In genomic region chr11:105495591-105496270, GRCm38 (mm10) we compare ENCODE assay signal across 13 mouse cellular contexts. TPM values are rescaled to one million over a fixed set of nuclear protein-coding genes. Genes with fewer than 3 reads are reported as not detected.
DNase-seq lines count a peak whose midpoint lies in the region; ATAC-seq lines count a peak whose summit lies in the region.
"Had no signal": no experiment of that assay in that cellular context is flagged by ENCODE, and none has a peak within 500 bp of the region (broad histone marks: within the 10 kb centered on the region; RNA-seq: fewer than 3 reads in every experiment).

No protein-coding gene starts in this region.

- H3K27me3 ChIP-seq in heart, embryonic 13.5 days (replicated peaks), result no peaks in the 10 kb centered on the region
- no peaks in the 10 kb centered on the region for H3K27me3 ChIP-seq in midbrain, embryonic 15.5 days (replicated peaks)
- no peaks in the 10 kb centered on the region for H3K27me3 ChIP-seq in midbrain, embryonic 14.5 days (ENCODE audit: control insufficient read depth, insufficient read depth, low read length)
- H3K27me3 ChIP-seq in embryonic facial prominence, embryonic 15.5 days, result no peaks in the 10 kb centered on the region
- H3K27me3 ChIP-seq in stomach, embryonic 15.5 days (replicated peaks), result no peaks in the 10 kb centered on the region
- H3K27me3 ChIP-seq in liver, embryonic 11.5 days (replicated peaks; ENCODE audit: control insufficient read depth, insufficient read depth, low read length), result peaks cover 7% of the 10 kb centered on the region

- H3K4me1 ChIP-seq in heart, embryonic 13.5 days, result peaks cover 55% of the 10 kb centered on the region
- H3K4me1 ChIP-seq in midbrain, embryonic 15.5 days, result peaks cover 4% of the 10 kb centered on the region; the same call in 1 of the 2 replicates
- no peaks in the 10 kb centered on the region for H3K4me1 ChIP-seq in midbrain, embryonic 14.5 days (ENCODE audit: control insufficient read depth, insufficient read depth, low read length)
- peaks cover 30% of the 10 kb centered on the region for H3K4me1 ChIP-seq in embryonic facial prominence, embryonic 15.5 days
- 0 out of 2 replicates have a peak, but pooled peaks cover 4% of the 10 kb centered on the region for H3K4me1 ChIP-seq in stomach, embryonic 15.5 days
- H3K4me1 ChIP-seq in liver, embryonic 11.5 days (replicated peaks; ENCODE audit: control insufficient read depth, insufficient read depth, low read length), result no peaks in the 10 kb centered on the region

- peak overlapping the region; percentile 65 for H3K27ac ChIP-seq in heart, embryonic 13.5 days (replicated peaks)
- no peak overlapping the region for H3K27ac ChIP-seq in midbrain, embryonic 15.5 days
- H3K27ac ChIP-seq in midbrain, embryonic 14.5 days (replicated peaks; ENCODE audit: low read depth, low read length), result no peak overlapping the region
- H3K27ac ChIP-seq in embryonic facial prominence, embryonic 15.5 days (replicated peaks), result peak overlapping the region; percentile 24; the same call in 1 of the 2 replicates
- no peak overlapping the region for H3K27ac ChIP-seq in stomach, embryonic 15.5 days
- no peak overlapping the region for H3K27ac ChIP-seq in liver, embryonic 11.5 days (ENCODE audit: low read depth, low read length)

- no peak overlapping the region for H3K4me3 ChIP-seq in heart, embryonic 13.5 days
- H3K4me3 ChIP-seq in midbrain, embryonic 15.5 days, result no peak overlapping the region
- no peak overlapping the region for H3K4me3 ChIP-seq in midbrain, embryonic 14.5 days (replicated peaks; ENCODE audit: low read depth, low read length)
- H3K4me3 ChIP-seq in embryonic facial prominence, embryonic 15.5 days (replicated peaks), result no peak overlapping the region
- H3K4me3 ChIP-seq in stomach, embryonic 15.5 days (replicated peaks), result no peak overlapping the region
- no peak overlapping the region for H3K4me3 ChIP-seq in liver, embryonic 11.5 days (ENCODE audit: low read depth, low read length)

- peak overlapping the region; percentile 53 for H3K4me2 ChIP-seq in heart, embryonic 13.5 days
- H3K4me2 ChIP-seq in midbrain, embryonic 15.5 days, result peak overlapping the region; percentile 24; the same call in 1 of the 2 replicates
- H3K4me2 ChIP-seq in midbrain, embryonic 14.5 days (ENCODE audit: low read length), result no peak overlapping the region
- peak overlapping the region; percentile 29; the same call in 1 of the 2 replicates for H3K4me2 ChIP-seq in embryonic facial prominence, embryonic 15.5 days (replicated peaks)
- H3K4me2 ChIP-seq in stomach, embryonic 15.5 days, result peak overlapping the region; percentile 29; the same call in 1 of the 2 replicates
- no peak overlapping the region for H3K4me2 ChIP-seq in liver, embryonic 11.5 days

- H3K9ac ChIP-seq in heart, embryonic 13.5 days, result no peak overlapping the region
- H3K9ac ChIP-seq in midbrain, embryonic 15.5 days, result no peak overlapping the region
- H3K9ac ChIP-seq in midbrain, embryonic 14.5 days (replicated peaks; ENCODE audit: low read length), result no peak overlapping the region
- no peak overlapping the region for H3K9ac ChIP-seq in embryonic facial prominence, embryonic 15.5 days
- no peak overlapping the region for H3K9ac ChIP-seq in stomach, embryonic 15.5 days
- no peak overlapping the region for H3K9ac ChIP-seq in liver, embryonic 11.5 days (ENCODE audit: low read depth, low read length)

- no peak for ATAC-seq in heart, embryonic 13.5 days (ENCODE audit: extremely low read depth, insufficient number of reproducible peaks, low FRiP score, low TSS enrichment)
- no peak for ATAC-seq in midbrain, embryonic 15.5 days (replicated peaks)
- ATAC-seq in midbrain, embryonic 14.5 days (ENCODE audit: low FRiP score, low TSS enrichment), result no peak
- ATAC-seq in embryonic facial prominence, embryonic 15.5 days (ENCODE audit: insufficient number of reproducible peaks, low FRiP score, low TSS enrichment, low read depth), result no peak
- ATAC-seq in stomach, embryonic 15.5 days (ENCODE audit: insufficient read depth, low FRiP score, low read depth), result no peak
- no peak for ATAC-seq in liver, embryonic 11.5 days (replicated peaks; ENCODE audit: low FRiP score)

- DNase-seq in heart, postnatal 25 days (ENCODE audit: low spot score), result no peak
- DNase-seq in midbrain, embryonic 14.5 days, result no peak
- DNase-seq in liver, embryonic 11.5 days (ENCODE audit: low spot score), result no peak
- DNase-seq: adrenal gland, postnatal 25 days; cerebellum, postnatal 25 days; kidney, adult 18-20 months; lung, postnatal 4 days; spleen, adult 18-20 months had no signal

- no peaks in the 10 kb centered on the region for H3K36me3 ChIP-seq in heart, embryonic 13.5 days
- H3K36me3 ChIP-seq in midbrain, embryonic 15.5 days (replicated peaks), result no peaks in the 10 kb centered on the region
- no peaks in the 10 kb centered on the region for H3K36me3 ChIP-seq in midbrain, embryonic 14.5 days (ENCODE audit: control insufficient read depth, insufficient read depth, low read length)
- H3K36me3 ChIP-seq in embryonic facial prominence, embryonic 15.5 days, result no peaks in the 10 kb centered on the region
- no peaks in the 10 kb centered on the region for H3K36me3 ChIP-seq in stomach, embryonic 15.5 days
- H3K36me3 ChIP-seq in liver, embryonic 11.5 days (ENCODE audit: control insufficient read depth, insufficient read depth, low read length), result no peaks in the 10 kb centered on the region

- 42% methylated on average over 18 of the region's 18 CpGs for WGBS in heart, embryonic 13.5 days
- 66% methylated on average over 18 of the region's 18 CpGs for WGBS in midbrain, embryonic 15.5 days
- WGBS in midbrain, embryonic 14.5 days, result 76% methylated on average over 18 of the region's 18 CpGs
- 27% methylated on average over 18 of the region's 18 CpGs for WGBS in embryonic facial prominence, embryonic 15.5 days
- WGBS in stomach, embryonic 15.5 days, result 46% methylated on average over 18 of the region's 18 CpGs
- 83% methylated on average over 18 of the region's 18 CpGs for WGBS in liver, embryonic 11.5 days

- intact Hi-C loops in heart, postnatal 25 days (cut with DNase I), result no loop called here

- no peaks in the 10 kb centered on the region for H3K9me3 ChIP-seq in heart, embryonic 13.5 days
- H3K9me3 ChIP-seq in midbrain, embryonic 15.5 days, result no peaks in the 10 kb centered on the region
- no peaks in the 10 kb centered on the region for H3K9me3 ChIP-seq in midbrain, embryonic 14.5 days (ENCODE audit: control insufficient read depth, low read length)
- H3K9me3 ChIP-seq in embryonic facial prominence, embryonic 15.5 days (replicated peaks), result no peaks in the 10 kb centered on the region
- no peaks in the 10 kb centered on the region for H3K9me3 ChIP-seq in stomach, embryonic 15.5 days
- no peaks in the 10 kb centered on the region for H3K9me3 ChIP-seq in liver, embryonic 11.5 days (ENCODE audit: control insufficient read depth, low read length)

RNA-seq across cellular contexts. Expression of gene March10, which starts 39.2 kb away (rescaled TPM):
- 0.36 TPM in 1 of 2 replicates, not detected in the other for polyA plus RNA-seq in heart, embryonic 13.5 days (2015; fragmentation: Nextera tagmentation; extraction: Ambion mirVana)
- total RNA-seq in heart, postnatal 25 days (2021), result not detected
- 0.34 and 0.58 TPM in 2 replicates for polyA plus RNA-seq in midbrain, embryonic 15.5 days (2015; fragmentation: Nextera tagmentation; extraction: Ambion mirVana)
- polyA plus RNA-seq in midbrain, embryonic 14.5 days (2014; fragmentation: Nextera tagmentation; extraction: Ambion mirVana), result 0.21 and 0.22 TPM in 2 replicates
- 0.27 and 0.50 TPM in 2 replicates for polyA plus RNA-seq in embryonic facial prominence, embryonic 15.5 days (2015; fragmentation: Nextera tagmentation; extraction: Ambion mirVana)
- not detected in 2 replicates for polyA plus RNA-seq in stomach, embryonic 15.5 days (2015; fragmentation: Nextera tagmentation; extraction: Ambion mirVana)
- not detected in 2 replicates for polyA plus RNA-seq in liver, embryonic 11.5 days (2014; fragmentation: Nextera tagmentation; extraction: Ambion mirVana)
- total RNA-seq: adrenal gland, postnatal 25 days; gastrocnemius, adult 18-20 months had no signal

Comparison
In these comparisons a context has a peak if more than half of its experiments do, and no peak if none do; other contexts are left out.
1. H3K4me2 ChIP-seq: peak in heart, embryonic 13.5 days (single experiment), midbrain, embryonic 15.5 days (single experiment), embryonic facial prominence, embryonic 15.5 days (single experiment) and stomach, embryonic 15.5 days (single experiment); none in midbrain, embryonic 14.5 days (single experiment) and liver, embryonic 11.5 days (single experiment).
2. H3K27ac ChIP-seq: peak in heart, embryonic 13.5 days (single experiment) and embryonic facial prominence, embryonic 15.5 days (single experiment); none in midbrain, embryonic 15.5 days (single experiment), midbrain, embryonic 14.5 days (single experiment), stomach, embryonic 15.5 days (single experiment) and liver, embryonic 11.5 days (single experiment).